19 mouse cellular contexts compared by ENCODE assay signal in the genomic region with DNA sequence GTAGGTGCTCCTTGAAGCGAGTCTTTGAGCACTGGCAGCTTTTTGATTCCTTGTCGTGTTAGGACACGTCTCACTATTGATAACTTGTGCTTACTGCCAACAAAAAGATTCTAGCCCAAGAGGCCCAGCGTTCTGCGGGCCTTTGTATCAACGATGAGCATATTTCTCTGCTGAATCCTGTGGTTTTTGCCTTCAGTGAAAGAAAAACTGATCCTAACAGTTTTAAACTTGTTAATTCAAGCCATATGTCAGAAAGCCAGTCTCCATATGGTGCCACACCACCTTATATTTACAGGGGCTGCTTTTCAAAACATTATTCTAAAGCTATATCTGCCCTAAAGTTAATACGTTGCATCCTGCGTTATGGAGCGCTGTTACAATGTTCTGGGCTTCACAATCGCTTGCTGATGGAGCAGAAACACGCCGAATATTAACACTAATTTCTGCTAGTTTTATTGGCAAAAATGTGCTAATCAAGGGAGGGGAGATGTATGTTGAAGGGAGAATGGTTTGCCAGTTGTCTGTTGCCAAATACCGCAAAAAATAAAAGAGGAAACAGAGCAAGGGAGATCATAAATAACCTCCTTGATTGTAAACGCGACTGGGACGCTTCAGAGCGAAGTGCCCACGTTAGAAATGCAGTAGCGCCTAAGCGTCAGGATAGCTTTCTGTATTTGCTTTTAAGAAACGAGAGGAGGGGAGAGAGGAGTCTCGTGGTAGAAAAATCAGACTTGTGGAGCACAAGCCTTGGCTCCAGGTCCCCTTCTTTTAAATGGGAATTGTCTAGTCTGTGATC.
DNase-seq lines count a peak whose midpoint lies in the region; ATAC-seq lines count a peak whose summit lies in the region.
"Had no signal": no experiment of that assay in that cellular context is flagged by ENCODE, and none has a peak within 500 bp of the region (broad histone marks: within the 10 kb centered on the region; RNA-seq: fewer than 3 reads in every experiment).

No protein-coding gene starts in this region.

- no peaks in the 10 kb centered on the region for H3K9me3 ChIP-seq in forebrain, embryonic 14.5 days (replicated peaks; ENCODE audit: control insufficient read depth, low read length)
- H3K9me3 ChIP-seq in forebrain, embryonic 12.5 days = no peaks in the 10 kb centered on the region
- no peaks in the 10 kb centered on the region for H3K9me3 ChIP-seq in embryonic facial prominence, embryonic 15.5 days (replicated peaks)
- no peaks in the 10 kb centered on the region for H3K9me3 ChIP-seq in limb, embryonic 12.5 days
- H3K9me3 ChIP-seq: heart, embryonic 12.5 days; midbrain, embryonic 13.5 days had no signal

- no peaks in the 10 kb centered on the region for H3K36me3 ChIP-seq in forebrain, embryonic 14.5 days (ENCODE audit: control insufficient read depth, insufficient read depth, low read length)
- no peaks in the 10 kb centered on the region for H3K36me3 ChIP-seq in forebrain, embryonic 12.5 days (replicated peaks)
- no peaks in the 10 kb centered on the region for H3K36me3 ChIP-seq in embryonic facial prominence, embryonic 15.5 days
- no peaks in the 10 kb centered on the region for H3K36me3 ChIP-seq in limb, embryonic 12.5 days
- H3K36me3 ChIP-seq: heart, embryonic 12.5 days; liver, embryonic 13.5 days; midbrain, embryonic 13.5 days had no signal

- H3K27ac ChIP-seq in forebrain, embryonic 14.5 days (ENCODE audit: low read depth, low read length) = peak overlapping the region; percentile 52; the same call in 1 of the 2 replicates
- H3K27ac ChIP-seq in forebrain, embryonic 12.5 days = no peak overlapping the region
- H3K27ac ChIP-seq in embryonic facial prominence, embryonic 15.5 days (replicated peaks) = peak overlapping the region; percentile 28; the same call in 1 of the 2 replicates
- H3K27ac ChIP-seq in limb, embryonic 12.5 days = peak overlapping the region; percentile 67; the same call in 1 of the 2 replicates
- H3K27ac ChIP-seq: liver, embryonic 13.5 days; midbrain, embryonic 13.5 days had no signal

- no peak overlapping the region for H3K4me3 ChIP-seq in forebrain, embryonic 14.5 days (ENCODE audit: low read depth, low read length)
- H3K4me3 ChIP-seq in forebrain, embryonic 12.5 days (replicated peaks) = no peak overlapping the region
- H3K4me3 ChIP-seq in embryonic facial prominence, embryonic 15.5 days (replicated peaks) = no peak overlapping the region
- peak overlapping the region; percentile 22 for H3K4me3 ChIP-seq in limb, embryonic 12.5 days (replicated peaks)
- H3K4me3 ChIP-seq: heart, embryonic 12.5 days; liver, embryonic 13.5 days; midbrain, embryonic 13.5 days had no signal

- no peak overlapping the region for H3K9ac ChIP-seq in forebrain, embryonic 14.5 days (ENCODE audit: low read length)
- no peak overlapping the region for H3K9ac ChIP-seq in forebrain, embryonic 12.5 days
- H3K9ac ChIP-seq in embryonic facial prominence, embryonic 15.5 days = no peak overlapping the region
- no peak overlapping the region; the same call in 1 of the 2 replicates for H3K9ac ChIP-seq in limb, embryonic 12.5 days (replicated peaks)
- H3K9ac ChIP-seq: heart, embryonic 12.5 days; liver, embryonic 13.5 days; midbrain, embryonic 13.5 days had no signal

- H3K27me3 ChIP-seq in forebrain, embryonic 14.5 days (replicated peaks; ENCODE audit: control insufficient read depth, insufficient read depth, low read length) = no peaks in the 10 kb centered on the region
- H3K27me3 ChIP-seq in forebrain, embryonic 12.5 days = no peaks in the 10 kb centered on the region
- no peaks in the 10 kb centered on the region for H3K27me3 ChIP-seq in embryonic facial prominence, embryonic 15.5 days
- H3K27me3 ChIP-seq in limb, embryonic 12.5 days = no peaks in the 10 kb centered on the region
- H3K27me3 ChIP-seq: heart, embryonic 12.5 days; liver, embryonic 13.5 days; midbrain, embryonic 13.5 days had no signal

- ATAC-seq in forebrain, embryonic 14.5 days = peak; percentile 59; the same call in 1 of the 2 replicates
- no peak for ATAC-seq in forebrain, embryonic 12.5 days (ENCODE audit: low FRiP score)
- ATAC-seq in embryonic facial prominence, embryonic 15.5 days (ENCODE audit: insufficient number of reproducible peaks, low FRiP score, low TSS enrichment, low read depth) = no peak
- no peak for ATAC-seq in limb, embryonic 12.5 days (ENCODE audit: insufficient number of reproducible peaks, insufficient read depth, low FRiP score, low TSS enrichment, low read depth)
- ATAC-seq: inflammation-experienced regulatory T-cells, adult 6 months; midbrain, embryonic 13.5 days had no signal

- 62% methylated on average over 22 of the region's 22 CpGs for WGBS in forebrain, embryonic 14.5 days
- WGBS in forebrain, embryonic 12.5 days = 74% methylated on average over 22 of the region's 22 CpGs
- WGBS in embryonic facial prominence, embryonic 15.5 days = 26% methylated on average over 22 of the region's 22 CpGs
- WGBS in limb, embryonic 12.5 days = 19% methylated on average over 22 of the region's 22 CpGs

- H3K4me1 ChIP-seq in forebrain, embryonic 14.5 days (ENCODE audit: control insufficient read depth, insufficient read depth, low read length) = 0 out of 2 replicates have a peak, but pooled peaks cover 2% of the 10 kb centered on the region
- H3K4me1 ChIP-seq in forebrain, embryonic 12.5 days = peaks cover 4% of the 10 kb centered on the region
- peaks cover 8% of the 10 kb centered on the region; the same call in 1 of the 2 replicates for H3K4me1 ChIP-seq in embryonic facial prominence, embryonic 15.5 days
- peaks cover 20% of the 10 kb centered on the region for H3K4me1 ChIP-seq in limb, embryonic 12.5 days (replicated peaks)
- H3K4me1 ChIP-seq: heart, embryonic 12.5 days; liver, embryonic 13.5 days; midbrain, embryonic 13.5 days had no signal

- DNase-seq in forebrain, embryonic 14.5 days (ENCODE audit: low spot score) = peak; percentile 74
- DNase-seq in brain, adult 2 months (ENCODE audit: low read depth, low spot score) = peak; percentile 9
- DNase-seq in yolk sac, embryonic 10.5 days (ENCODE audit: low spot score) = no peak
- DNase-seq in spleen, postnatal 4 days (ENCODE audit: low spot score in 2 of 2) = no peak
- DNase-seq in natural killer cell, adult 2 months (ENCODE audit: low spot score in 2 of 2) = no peak
- DNase-seq: B cell, adult 2 months; cerebellum, postnatal 10 days; heart, postnatal 36 days; kidney, adult 8-10 months; kidney, postnatal 25 days; layer of hippocampus, adult 9-11 months; liver, embryonic 13.5 days; retina, postnatal 1 day had no signal

- H3K4me2 ChIP-seq in forebrain, embryonic 14.5 days (ENCODE audit: low read length) = peak overlapping the region; percentile 1; the same call in 1 of the 2 replicates
- no peak overlapping the region for H3K4me2 ChIP-seq in forebrain, embryonic 12.5 days
- H3K4me2 ChIP-seq in embryonic facial prominence, embryonic 15.5 days (replicated peaks) = peak overlapping the region; percentile 32
- H3K4me2 ChIP-seq in limb, embryonic 12.5 days = peak overlapping the region; percentile 54
- H3K4me2 ChIP-seq: heart, embryonic 12.5 days; liver, embryonic 13.5 days; midbrain, embryonic 13.5 days had no signal

Comparison
In these comparisons a context has a peak if more than half of its experiments do, and no peak if none do; other contexts are left out.
1. DNase-seq: peak in forebrain, embryonic 14.5 days (single experiment) and brain, adult 2 months (single experiment); none in yolk sac, embryonic 10.5 days (single experiment), spleen, postnatal 4 days (0 of 2) and natural killer cell, adult 2 months (0 of 2).